Mouse (Mus musculus) gastrocnemius, postnatal 36 days (tissue): ENCODE results near the gene Ndufb8. TPM values are rescaled to one million over a fixed set of nuclear protein-coding genes. Genes with fewer than 3 reads are reported as not detected.

Experiments used
- DNase-seq, 2 experiments: peaks; one replicate each; pipeline ENCODE4 v3.0.0; 2022
- intact Hi-C: fragments of 180-260 bp; cut with DNase I; formaldehyde crosslinking; loops from one replicate; pipeline ENCODE4 v1.15.1; 2025
- long read RNA-seq, 2 experiments: library from polyadenylated mRNA; stranded (forward); transcript quantifications; one replicate each; pipeline ENCODE4 v2.0.0; 2021
- total RNA-seq, 2 experiments: library from RNA; stranded (reverse); gene quantifications; 2 replicates each; pipeline ENCODE4 v1.2.3; 2021

Ndufb8 gene
- total RNA-seq: 100 to 1,000 TPM; 906 to 972 TPM
- long read RNA-seq, experiment 1, transcript Ndufb8-202 (2 exons, 341 nt): minor isoform, 27 of 1,528 reads
- long read RNA-seq, experiment 1, transcript Ndufb8-205 (5 exons, 603 nt): minor isoform, 14 of 1,528 reads
- long read RNA-seq, experiment 1, transcript Ndufb8-201 (5 exons, 680 nt): major isoform, 1,398 of 1,528 reads
- long read RNA-seq, experiment 1, partial matches to known transcripts: 70 of 1,528 reads
- long read RNA-seq, experiment 1, other reads (novel, unspliced or antisense): 18 of 1,528 reads
- long read RNA-seq, experiment 2, transcript Ndufb8-202 (2 exons, 341 nt): minor isoform, 33 of 1,778 reads
- long read RNA-seq, experiment 2, transcript Ndufb8-205 (5 exons, 603 nt): minor isoform, 37 of 1,778 reads
- long read RNA-seq, experiment 2, transcript Ndufb8-201 (5 exons, 680 nt): major isoform, 1,615 of 1,778 reads
- long read RNA-seq, experiment 2, partial matches to known transcripts: 66 of 1,778 reads
- long read RNA-seq, experiment 2, other reads (novel, unspliced or antisense): 25 of 1,778 reads

DNA sequence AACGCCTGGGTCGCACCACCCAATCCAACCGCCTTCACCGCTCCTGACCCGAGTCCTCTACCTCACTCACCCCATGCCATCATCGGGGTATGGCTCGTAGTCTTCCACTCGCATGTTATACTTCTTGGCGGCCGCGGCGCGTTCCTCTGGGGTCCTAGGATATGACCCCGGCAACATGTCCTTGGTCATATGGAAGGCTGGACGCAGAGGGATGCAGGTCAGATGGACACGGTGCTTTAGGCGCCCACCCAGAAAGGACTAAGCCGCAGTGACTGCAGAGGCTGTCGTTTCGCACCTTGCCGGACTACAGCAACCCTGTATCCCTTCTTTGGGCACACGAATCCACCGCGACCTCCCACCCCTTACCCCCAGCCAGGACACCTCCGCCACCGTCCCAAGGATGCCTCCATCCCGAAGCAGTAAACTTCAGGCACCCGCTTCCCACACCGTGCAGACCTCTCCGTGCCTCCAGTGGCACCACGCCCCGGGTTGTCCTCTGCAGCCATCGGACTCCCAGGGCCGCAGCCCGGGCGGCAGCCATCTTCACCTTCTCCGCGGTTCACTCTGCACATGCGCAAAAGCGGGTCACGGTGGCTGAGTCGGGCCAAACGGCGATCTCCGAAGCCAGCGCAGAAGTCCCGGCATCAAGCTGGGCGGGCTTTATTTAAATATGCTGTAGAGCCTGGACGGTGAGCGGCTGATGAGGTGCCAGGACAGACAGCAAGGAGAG lies at the start of gene Ndufb8:
TSS of gene Ndufb8 (minus strand) at position 580 of the 730 bp plus-strand sequence.
- intact Hi-C loops: no loop called here
- DNase-seq: peak; percentile 92 to 95

DNA sequence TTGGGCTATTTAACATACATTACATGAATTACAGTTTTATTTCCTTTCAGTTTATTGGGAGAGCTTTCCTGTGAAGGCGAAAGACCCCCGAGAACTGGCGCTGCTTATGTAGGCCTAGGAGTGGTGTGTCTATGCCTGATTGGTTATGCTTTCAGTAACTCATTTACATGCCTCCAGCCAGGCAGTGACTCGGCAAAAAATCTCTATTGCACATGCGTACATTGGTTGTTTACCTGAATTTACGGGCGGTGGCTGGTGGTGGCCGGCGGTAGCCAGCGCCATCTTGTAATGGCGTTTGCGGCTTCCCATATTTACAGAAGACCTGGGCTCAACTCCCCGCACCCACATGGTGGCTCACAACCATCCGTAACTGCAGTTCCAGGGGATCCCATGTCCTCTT lies 38.9 kb upstream of the Ndufb8 start:
- no peak for DNase-seq
- intact Hi-C loops: no loop called here

DNA sequence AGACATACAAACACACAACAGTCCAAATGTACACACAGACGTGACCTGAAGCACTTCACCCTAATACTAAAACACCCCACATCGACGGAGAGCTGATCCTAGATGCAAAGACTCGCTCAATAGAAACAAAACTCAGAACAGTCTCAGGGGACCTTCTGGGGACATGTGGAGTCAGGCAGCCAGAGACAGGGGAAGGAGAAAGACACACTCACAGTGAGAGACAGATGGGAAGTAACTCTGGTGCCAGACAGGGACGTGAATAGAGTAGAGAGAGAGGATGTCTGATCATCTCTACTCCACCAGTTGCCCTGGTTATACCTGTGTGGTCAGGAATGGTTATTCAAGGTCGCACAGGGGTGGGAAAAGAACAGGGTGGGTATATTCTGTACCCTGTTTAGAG lies 36.4 kb upstream of the Ndufb8 start:
- intact Hi-C loops: no loop called here
- no peak for DNase-seq

DNA sequence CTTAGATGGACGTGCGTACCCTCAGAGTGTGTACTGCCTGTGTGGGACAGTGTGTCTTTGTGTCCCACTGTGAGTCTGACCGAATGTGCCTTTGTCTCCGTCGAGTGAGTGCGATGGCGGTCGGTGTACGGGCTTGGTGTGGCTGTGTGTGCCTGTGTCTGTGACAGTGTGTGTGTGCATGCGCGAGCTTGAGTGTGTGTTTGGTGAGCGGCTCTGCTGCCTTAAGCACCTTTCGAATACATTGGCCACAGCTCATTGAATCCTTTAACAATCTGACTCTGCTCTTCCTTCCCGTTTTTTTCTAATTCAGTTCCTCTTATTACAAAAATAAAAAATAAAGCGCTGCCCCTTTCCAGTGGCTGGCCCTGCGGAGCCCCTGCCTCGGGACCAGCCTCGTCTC lies 35.8 kb upstream of the Ndufb8 start:
- no peak for DNase-seq
- intact Hi-C loops: no loop called here

DNA sequence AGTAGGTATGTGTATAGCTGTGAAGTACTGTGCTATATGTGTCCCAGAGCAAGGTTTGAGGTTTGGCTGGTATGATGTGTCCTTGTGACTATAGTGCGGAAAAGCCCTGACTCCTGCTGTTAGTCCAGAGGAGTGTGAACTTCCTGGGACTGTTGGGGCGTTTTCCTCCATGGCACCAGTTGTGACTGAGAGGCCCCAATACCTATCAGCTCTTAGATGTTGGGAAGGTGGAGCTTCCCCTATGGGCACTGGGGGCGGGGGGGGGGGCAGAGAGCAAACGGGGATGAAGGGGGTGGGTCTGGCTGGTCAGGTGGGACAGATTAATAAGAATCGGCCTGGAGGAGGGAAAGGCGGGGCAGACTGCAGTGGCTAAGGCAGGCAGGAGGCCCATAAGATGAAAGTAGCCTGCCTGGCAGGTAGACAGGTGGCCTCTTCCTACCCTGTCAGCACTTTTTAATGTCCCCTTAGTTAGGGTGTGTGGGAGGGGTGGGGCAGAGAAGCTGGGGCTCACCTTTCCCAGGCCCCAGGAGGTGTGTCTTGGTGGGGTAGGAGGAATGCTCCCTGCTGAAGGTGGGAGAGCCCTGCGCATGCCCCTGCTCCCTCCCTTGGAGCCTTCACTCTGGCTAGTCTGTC lies 34.5 kb upstream of the Ndufb8 start:
- intact Hi-C loops: no loop called here

DNA sequence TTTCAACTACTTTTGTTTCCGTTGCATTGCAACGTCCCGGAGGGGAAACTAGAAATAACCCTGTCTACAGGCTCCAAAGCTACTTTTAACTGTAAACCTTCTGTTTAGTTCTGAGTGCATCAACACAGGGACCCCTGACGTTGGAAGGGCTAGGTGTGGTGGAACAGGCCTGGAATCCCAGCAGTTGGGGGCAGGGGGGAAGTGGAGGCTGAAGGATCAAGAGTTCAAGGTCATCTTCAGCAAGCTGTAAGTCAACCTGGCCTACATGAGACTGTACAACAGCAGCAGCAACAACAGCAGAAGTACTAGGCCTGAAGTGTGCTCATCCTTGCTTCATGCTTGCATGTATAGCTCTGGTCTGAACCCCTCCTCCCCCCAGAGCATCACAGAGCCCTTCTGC lies 32.8 kb upstream of the Ndufb8 start:
- intact Hi-C loops: no loop called here

More for the DNA sequence above, 34.5 kb upstream of the Ndufb8 start:
- no peak for DNase-seq

DNA sequence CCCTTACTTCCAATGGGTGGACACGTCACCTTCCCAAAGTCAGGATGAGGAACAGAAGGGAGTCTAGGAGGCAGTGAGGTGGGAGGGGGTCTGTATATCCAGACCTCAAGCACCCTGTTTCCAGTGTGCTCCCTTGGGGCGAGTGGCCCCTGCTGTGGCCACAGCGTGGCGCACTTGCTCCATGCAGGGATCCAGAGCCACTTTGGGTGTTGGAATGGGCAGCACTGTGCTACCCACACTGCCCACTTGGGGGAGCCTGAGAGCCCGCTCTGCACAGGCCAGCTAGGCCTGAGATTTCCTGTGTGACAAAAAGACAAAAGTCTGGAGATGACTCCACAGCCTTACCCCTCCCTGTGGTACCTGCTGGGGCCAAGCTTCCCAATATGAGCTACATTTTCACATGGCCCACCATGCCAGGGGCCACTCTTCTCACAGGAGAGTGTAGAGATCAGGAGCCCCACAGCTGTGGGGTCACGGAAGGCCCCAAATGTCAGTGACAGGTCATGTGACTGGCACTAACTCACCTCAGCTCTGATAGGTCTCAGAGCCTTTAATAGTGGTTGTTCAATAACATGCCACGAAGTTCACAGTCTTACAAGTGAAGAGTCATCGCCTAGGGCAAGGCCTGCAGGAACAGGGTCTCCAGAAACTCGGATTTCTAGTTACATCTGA lies 27.5 kb upstream of the Ndufb8 start:
- DNase-seq: peak; percentile 88 to 90
- intact Hi-C loops: loop anchor here (5.0 kb wide), 1 partner anchor 175 kb away; the partner anchor contains the start of gene Pax2

More for the DNA sequence above, 32.8 kb upstream of the Ndufb8 start:
- no peak for DNase-seq

DNA sequence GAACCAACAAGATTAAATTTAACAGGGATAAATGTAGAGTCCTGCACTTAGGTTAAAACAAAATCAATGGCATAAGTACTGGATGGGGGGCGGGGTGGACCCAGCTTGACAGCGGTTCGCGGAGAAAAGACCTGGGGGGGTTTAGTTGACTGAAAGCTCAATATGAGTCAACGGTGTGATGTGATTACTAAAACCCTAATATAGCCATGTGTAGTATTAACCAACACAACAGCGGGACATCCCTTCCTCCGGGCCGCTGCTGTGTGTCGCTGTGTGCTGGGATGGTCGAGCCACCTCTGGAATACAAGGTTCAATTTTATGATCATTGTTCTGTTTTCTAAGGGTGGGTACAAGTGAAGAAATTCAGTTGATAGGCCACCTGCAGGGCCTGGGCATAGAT lies 26.9 kb upstream of the Ndufb8 start:
- no peak for DNase-seq
- intact Hi-C loops: loop anchor here (5.0 kb wide), 1 partner anchor 175 kb away; the partner anchor contains the start of gene Pax2

DNA sequence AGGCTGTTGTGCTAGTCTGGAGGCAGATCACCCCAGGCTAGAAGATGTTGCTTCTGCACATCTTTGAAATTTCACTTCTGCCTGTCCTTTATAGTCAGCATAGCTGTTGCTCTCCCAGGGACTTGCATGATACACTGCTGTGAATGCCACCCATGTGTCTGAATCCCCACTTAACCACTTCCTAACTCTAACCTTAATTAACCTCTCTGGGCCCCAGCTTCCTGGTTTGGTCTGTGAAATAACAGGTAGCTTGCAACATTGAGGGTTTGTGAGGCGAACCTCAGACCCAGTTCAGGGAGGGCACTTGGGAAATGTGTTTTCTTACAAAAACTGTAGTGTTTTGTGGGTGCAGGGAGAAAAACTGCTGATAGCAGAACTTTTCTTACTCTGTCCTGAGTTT lies 22.8 kb upstream of the Ndufb8 start:
- DNase-seq: no peak
- intact Hi-C loops: no loop called here

DNA sequence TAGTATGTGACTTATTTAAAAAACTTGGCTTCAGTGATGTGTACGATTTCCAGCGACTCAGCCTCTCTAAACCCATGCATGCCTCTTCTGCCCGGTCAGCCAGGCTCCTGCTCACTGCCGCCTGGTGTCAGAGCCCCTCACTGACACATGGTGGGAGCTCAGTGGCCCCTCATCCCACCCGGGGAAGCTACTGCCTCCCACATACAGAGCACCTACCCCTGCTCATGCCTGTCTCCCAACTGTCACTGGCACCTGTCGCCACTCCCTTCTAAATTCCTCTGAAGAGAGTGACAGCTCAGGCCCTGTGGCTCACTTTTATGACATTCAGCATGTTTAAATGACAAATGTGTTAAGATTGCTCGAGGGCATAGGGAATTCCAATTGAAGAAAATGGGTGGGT lies 21.0 kb upstream of the Ndufb8 start:
- intact Hi-C loops: no loop called here
- DNase-seq: no peak

DNA sequence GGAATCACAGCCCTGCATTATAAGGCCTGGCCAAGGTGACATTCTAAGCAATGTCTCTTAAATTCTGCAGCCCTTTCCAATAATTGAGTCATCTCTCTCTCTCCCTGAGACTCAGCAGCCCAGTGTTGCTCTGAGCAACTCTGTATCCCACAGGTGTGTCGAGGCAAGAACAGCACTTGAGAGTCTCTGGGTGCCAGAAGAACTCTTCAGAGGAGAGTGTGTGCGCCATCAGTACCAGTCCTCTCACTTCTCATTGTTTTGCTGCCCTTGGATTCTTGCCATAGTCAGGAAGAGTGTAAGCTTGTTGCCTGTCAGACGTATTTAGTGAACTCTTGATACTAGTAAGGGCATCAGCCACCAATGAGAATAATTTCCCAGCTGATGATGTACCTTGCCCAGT lies 12.5 kb upstream of the Ndufb8 start:
- DNase-seq: no peak
- intact Hi-C loops: no loop called here

DNA sequence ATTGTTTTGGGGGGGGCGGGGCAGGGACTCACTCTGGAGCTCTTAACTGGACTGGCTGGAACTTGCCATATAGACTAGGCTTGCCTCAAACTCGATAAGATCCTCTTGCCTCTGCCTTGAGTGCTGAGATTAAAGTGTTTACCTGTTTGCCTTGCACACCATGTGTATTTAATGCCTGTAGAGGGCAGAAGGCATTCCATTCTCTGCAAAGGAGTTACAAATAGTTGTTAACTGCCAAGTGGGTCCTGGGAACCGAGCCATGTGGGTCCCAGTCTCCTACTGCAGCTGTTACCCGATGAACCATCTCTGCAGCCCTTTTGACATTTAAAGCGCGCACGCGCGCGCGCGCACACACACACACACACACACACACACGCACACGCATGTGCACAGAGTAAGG lies 8.8 kb upstream of the Ndufb8 start:
- no peak for DNase-seq
- intact Hi-C loops: no loop called here

DNA sequence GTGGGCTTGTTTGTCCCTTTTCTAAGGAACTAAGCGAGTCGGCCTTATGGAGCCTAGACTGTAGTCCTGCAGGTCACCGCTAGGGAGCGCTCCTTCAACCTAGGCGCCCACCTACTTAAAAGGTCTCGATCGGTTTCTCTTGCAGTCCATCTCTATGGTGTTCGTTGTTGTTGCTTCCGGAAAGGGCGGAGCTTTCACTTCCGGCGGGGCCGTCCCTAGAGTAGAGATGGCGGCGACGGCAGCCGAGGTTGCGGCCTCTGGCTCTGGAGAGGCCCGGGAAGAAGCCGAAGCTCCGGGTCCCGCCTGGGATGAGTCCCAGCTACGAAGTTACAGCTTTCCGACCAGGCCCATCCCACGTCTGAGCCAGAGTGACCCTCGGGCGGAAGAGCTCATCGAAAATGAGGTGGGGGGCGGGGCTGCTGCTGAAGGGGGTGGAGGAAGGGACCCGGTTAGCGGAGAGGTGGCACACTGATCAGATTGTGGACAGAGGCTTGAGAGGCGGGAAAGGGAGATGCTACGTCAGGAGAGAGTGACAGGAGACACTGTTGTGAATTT lies 7.5 kb upstream of the Ndufb8 start, which contains the start of gene Hif1an:
TSS of gene Hif1an (plus strand) at position 199 of the 555 bp plus-strand sequence.
- intact Hi-C loops: no loop called here
- DNase-seq: peak; percentile 90 to 94

DNA sequence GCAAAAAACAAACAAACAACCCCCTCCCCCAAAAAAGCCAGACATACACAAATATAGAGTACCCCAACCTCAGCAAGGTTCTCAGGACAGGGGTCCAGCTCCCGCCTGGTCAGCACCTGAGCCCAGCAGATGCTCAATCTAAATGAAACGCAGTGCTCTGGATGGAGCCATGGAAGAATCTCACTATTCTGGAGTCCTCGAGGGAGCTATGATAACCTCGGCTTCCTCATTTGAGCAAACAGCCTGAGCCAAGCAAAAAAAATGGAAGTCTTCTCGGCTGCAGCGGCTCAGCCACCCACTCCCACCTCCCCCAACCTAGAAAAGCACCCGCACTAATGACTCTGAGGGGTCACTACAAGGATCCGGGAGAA lies 765 bp downstream of the Ndufb8 start:
- no peak for DNase-seq
- intact Hi-C loops: no loop called here

DNA sequence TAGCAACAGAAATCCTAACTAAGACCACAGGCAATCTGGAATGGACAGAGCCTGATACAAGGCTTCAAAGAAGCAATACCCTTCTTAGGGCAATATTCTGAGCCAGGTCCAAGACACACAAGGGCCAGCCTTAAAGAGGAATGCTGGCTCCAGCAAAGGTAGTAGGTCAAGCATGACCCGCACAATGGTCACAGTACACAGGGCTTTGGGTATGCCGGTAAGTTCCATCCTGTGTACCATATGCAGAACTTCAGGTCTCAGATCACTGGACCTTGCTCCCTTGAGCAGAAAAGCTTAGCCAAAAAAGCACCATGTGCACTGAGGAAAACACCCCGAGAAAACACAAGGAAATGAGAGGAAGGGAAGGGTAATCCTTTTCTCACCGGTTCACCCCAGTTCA lies 2.0 kb downstream of the Ndufb8 start:
- intact Hi-C loops: no loop called here
- DNase-seq: no peak

DNA sequence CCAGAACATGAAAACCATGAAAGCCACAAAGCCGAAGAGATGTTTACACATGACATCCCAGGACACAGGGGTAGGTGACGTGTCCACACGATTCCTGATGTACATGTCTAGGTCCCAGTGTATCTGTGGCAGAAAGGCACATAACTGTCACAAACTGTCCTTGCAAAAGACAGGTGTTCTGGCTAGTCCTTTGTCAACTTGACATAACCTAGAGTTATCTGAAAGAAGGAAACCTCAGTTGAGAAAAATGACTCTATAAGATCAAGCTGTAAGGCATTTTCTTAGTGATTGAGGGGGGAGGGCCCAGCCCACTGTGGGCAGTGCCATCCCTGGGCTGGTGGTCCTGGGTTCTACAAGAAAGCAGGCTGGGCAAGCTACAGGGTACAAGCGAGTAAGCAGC lies 2.5 kb downstream of the Ndufb8 start, which contains the start of gene Gm20538:
TSS of gene Gm20538 (minus strand) at position 101 of the 400 bp plus-strand sequence.
- DNase-seq: no peak
- intact Hi-C loops: no loop called here

DNA sequence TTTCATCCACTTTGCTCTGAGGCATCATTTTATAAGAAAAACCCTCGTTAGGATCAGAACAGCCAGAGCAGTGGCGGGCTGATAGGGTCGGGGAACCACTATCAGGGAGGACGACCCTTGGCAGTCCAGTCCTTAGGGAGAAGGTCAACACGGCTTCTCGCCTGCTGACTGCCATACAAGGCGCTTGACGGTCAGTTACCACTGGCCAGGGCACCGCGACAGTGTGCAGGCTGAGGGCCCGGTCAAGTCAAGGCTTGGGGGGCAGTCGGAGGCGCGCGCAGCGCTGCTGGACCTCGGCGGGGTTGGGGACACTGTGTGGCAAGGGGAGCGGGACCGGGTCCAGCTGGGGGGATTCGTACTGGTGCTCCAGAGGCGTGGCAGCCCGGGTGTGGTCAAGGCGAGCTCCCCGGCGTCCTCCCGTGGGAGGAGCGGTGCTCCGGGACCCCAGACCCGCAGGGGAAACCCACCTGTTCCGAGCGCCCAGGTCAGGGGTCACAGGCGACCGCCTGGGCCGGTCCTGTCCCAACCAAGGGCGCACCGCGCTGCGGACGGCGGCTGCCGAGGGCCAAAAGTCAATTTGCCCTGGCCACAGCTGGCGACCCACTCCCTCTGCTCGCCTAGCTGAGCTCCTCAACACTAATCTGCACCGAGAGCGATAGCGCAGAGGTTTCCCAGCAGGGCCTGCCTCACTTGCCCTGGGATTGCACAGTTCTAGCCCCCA lies 9.8 kb downstream of the Ndufb8 start, which contains the start of gene Sec31b:
TSS of gene Sec31b (minus strand) at position 544 of the 721 bp plus-strand sequence.
- DNase-seq: peak; percentile 56 to 57
- intact Hi-C loops: no loop called here

DNA sequence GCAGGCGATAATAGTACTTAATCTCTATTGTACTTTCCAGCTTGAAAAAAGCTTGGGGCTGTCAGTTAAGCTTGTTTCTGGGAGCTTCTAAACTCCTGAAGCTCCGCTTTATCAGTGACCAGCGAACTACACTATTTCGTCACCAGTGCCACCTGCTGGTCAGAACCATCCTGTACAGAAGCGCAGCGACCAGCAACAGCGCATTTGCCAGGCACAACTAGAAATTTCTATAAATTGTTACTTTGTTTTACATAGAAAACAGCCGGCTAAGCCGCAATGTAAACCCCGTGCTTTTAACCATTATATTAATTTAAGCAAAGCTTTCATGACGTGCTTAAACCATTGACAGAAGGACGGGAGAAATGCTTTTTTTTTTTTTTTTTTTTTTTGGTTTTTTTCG lies 10.5 kb downstream of the Ndufb8 start:
- intact Hi-C loops: loop anchor here (5.0 kb wide), 1 partner anchor 172 kb away; no protein-coding TSS in a partner anchor
- peak; percentile 56 to 65 for DNase-seq

DNA sequence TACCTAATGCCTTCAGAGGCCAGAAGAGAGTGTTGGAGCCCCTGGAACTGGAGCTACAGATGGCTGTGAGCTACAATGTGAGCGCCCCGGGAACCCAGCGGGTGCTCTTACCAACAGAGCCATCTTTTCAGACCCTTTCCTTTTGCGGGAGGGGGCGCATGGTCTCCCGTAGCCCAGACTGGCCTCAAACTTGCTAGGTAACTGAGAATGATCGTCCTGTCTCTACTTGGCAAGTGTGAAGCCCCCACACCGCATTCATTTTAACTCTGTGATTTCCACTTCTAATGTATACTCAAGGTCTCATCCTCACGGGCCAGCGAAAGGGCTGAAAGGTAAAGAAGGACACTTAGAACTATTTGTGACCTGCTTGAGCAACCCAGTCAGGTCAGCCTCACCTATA lies 10.9 kb downstream of the Ndufb8 start:
- intact Hi-C loops: loop anchor here (5.0 kb wide), 1 partner anchor 172 kb away; no protein-coding TSS in a partner anchor

More for the DNA sequence above, 10.9 kb downstream of the Ndufb8 start:
- no peak for DNase-seq
